Mouse (Mus musculus) urinary bladder, postnatal 10 days (tissue): ENCODE data around the gene Sept5.
A peak's percentile ranks its signal among the peaks of the same experiment; 100 is the strongest.

Experiments used
- DNase-seq: peaks from one replicate; pipeline ENCODE4 v3.0.0; 2022; ENCODE audit warnings: low spot score

Gene Sept5

GRCm38 (mm10) chr16:18632816-18633215 is 3.1 kb upstream of the Sept5 start:
- DNase-seq, result no peak

GRCm38 (mm10) chr16:18632059-18632458 is 2.3 kb upstream of the Sept5 start:
- DNase-seq, result no peak

- DNase-seq, result no peak
These were observed 1.4 kb upstream of the Sept5 start for GRCm38 (mm10) chr16:18631141-18631540.

- no peak for DNase-seq
These were observed 537 bp upstream of the Sept5 start for GRCm38 (mm10) chr16:18630291-18630690.

- no peak for DNase-seq
These were observed 810 bp downstream of the Sept5 start for GRCm38 (mm10) chr16:18628948-18629340.

- DNase-seq, result no peak
These were observed 1.4 kb downstream of the Sept5 start for GRCm38 (mm10) chr16:18628206-18628947.

GRCm38 (mm10) chr16:18627163-18627562 is 2.6 kb downstream of the Sept5 start:
- DNase-seq, result no peak

- DNase-seq, result peak; percentile 58
These were observed 3.3 kb downstream of the Sept5 start, which contains the start of gene Gm49601 for GRCm38 (mm10) chr16:18626376-18626878. TSS of gene Gm49601 (minus strand) at chr16:18626427.

GRCm38 (mm10) chr16:18625791-18626311 is 3.9 kb downstream of the Sept5 start:
- DNase-seq, result no peak

GRCm38 (mm10) chr16:18625097-18625496 is 4.7 kb downstream of the Sept5 start:
- no peak for DNase-seq

- DNase-seq, result no peak
These were observed 5.1 kb downstream of the Sept5 start for GRCm38 (mm10) chr16:18624641-18625040.

- DNase-seq, result no peak
These were observed 5.8 kb downstream of the Sept5 start for GRCm38 (mm10) chr16:18623751-18624540.

- DNase-seq, result no peak
These were observed 6.6 kb downstream of the Sept5 start for GRCm38 (mm10) chr16:18622916-18623750.

- DNase-seq, result no peak
These were observed 7.7 kb downstream of the Sept5 start, which contains the start of gene Gp1bb for GRCm38 (mm10) chr16:18622019-18622418. TSS of gene Gp1bb (minus strand) at chr16:18622403.

- DNase-seq, result no peak
These were observed 8.3 kb downstream of the Sept5 start for GRCm38 (mm10) chr16:18621362-18622001.

GRCm38 (mm10) chr16:18620601-18621361 is 9.0 kb downstream of the Sept5 start:
- DNase-seq, result no peak

- DNase-seq, result no peak
These were observed 9.6 kb downstream of the Sept5 start for GRCm38 (mm10) chr16:18620201-18620600.

- DNase-seq, result no peak
These were observed 10.6 kb downstream of the Sept5 start for GRCm38 (mm10) chr16:18619110-18619509.

GRCm38 (mm10) chr16:18618297-18618696 is 11.5 kb downstream of the Sept5 start:
- no peak for DNase-seq

GRCm38 (mm10) chr16:18617370-18618065 is 12.2 kb downstream of the Sept5 start:
- peak; percentile 57 for DNase-seq
